Mouse (Mus musculus) olfactory bulb, adult 2 months (tissue): ENCODE data around the gene Rrbp1. TPM values are rescaled to one million over a fixed set of nuclear protein-coding genes. Genes with fewer than 3 reads are reported as not detected.

Experiments used
- H3K27ac ChIP-seq: fragments of 200-500 bp; 2 replicates; pipeline ENCODE4 v1.5.1; 2012; ENCODE audit warnings: low read depth, low read length; ENCODE audit not compliant: insufficient read depth
- H3K4me1 ChIP-seq: fragments of 200-500 bp; 2 replicates; pipeline ENCODE4 v1.6.1; 2012; ENCODE audit warnings: low read length; ENCODE audit not compliant: control insufficient read depth, insufficient read depth
- H3K4me3 ChIP-seq: fragments of 200-500 bp; 2 replicates; pipeline ENCODE4 v1.5.1; 2012; ENCODE audit warnings: mild to moderate bottlenecking, low read depth, low read length, moderate library complexity; ENCODE audit not compliant: insufficient read depth
- CTCF ChIP-seq: fragments of 200-500 bp; IDR thresholded peaks from 2 replicates; pipeline ENCODE4 v1.5.1; 2012; ENCODE audit warnings: low read depth, mild to moderate bottlenecking, low read length, moderate library complexity; ENCODE audit not compliant: insufficient read depth
- POLR2A ChIP-seq: fragments of 200-500 bp; IDR thresholded peaks from 2 replicates; pipeline ENCODE4 v1.6.1; 2012; ENCODE audit warnings: mild to moderate bottlenecking, low read depth, low read length, moderate library complexity; ENCODE audit not compliant: insufficient read depth
- WGBS: fragments of 180-500 bp; shearing (Covaris S2); methylation state at CpG from one replicate; pipeline ENCODE4 v1.1.7; 2018; 5-methylcytosine and 5-hydroxymethylcytosine counted together
- polyA plus RNA-seq: library from polyadenylated mRNA; stranded (reverse); fragments of >200 nt; gene quantifications from 2 replicates; pipeline ENCODE4 v1.2.4, GENCODE M21; 2012; ENCODE audit warnings: low replicate concordance; ENCODE audit not compliant: missing spikeins, insufficient read depth, insufficient read length

Rrbp1 gene
- polyA plus RNA-seq, 1 experiment: 180 TPM

DNA sequence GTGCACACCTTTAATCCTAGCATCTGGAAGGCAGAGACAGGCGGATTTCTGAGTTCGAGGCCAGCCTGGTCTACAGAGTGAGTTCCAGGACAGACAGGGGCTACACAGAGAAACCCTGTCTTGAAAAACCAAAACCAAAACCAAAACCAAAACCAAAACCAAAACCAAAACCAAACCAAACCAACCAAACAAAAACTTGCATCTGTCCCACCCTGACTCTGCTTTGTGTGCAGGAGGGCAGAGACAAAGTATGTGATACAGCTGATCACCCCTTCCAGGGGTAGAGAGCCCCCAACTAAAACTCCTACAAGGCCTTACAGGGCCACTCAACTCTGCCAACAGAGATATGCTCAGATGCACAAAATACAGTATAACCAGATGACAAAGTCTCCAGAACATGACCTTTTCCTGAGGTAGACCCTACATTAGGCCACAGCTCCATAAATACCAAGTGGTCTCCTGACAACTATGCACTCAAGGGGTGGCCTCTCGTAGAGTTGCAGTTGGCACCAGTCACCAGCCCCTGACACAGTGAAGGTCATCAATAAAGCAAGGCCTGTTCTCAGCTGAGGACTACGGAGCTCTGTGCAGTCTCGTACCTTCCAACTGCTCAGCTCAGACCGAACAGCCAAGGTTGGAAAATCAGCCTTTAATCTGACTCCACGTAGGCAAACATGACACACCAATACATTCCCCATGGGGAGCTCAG lies 18.9 kb downstream of the Rrbp1 start:
- H3K4me1 ChIP-seq: peaks cover 2% of the 10 kb centered on the region; the same call in 1 of the 2 replicates
- H3K4me3 ChIP-seq: no peak overlapping the region
- TF ChIP-seq POLR2A: no peak
- H3K27ac ChIP-seq: no peak overlapping the region
- 84% methylated on average over 7 of the region's 7 CpGs for WGBS

DNA sequence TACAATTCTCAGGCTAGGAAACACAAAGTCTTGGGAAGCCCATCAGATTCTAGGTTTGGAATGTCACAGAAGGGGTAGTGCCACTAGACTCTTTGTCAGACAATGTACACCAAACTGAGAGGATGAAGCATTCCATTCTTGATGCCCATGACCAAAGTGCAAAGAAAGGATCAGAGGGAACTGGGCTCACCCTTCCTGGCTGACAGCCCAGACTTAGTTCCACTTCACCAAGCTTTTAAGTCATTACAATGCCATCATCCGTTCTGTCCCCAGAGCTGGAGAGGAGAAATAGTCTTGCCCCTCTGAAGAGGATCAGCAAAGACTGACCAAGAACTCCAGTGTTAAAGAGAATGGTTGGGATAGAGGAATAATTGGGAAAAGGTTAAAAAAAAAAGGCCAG lies 20.1 kb downstream of the Rrbp1 start:
- TF ChIP-seq POLR2A (no peak), CTCF (no peak)
- no peak overlapping the region for H3K27ac ChIP-seq
- H3K4me3 ChIP-seq: no peak overlapping the region
- 13% methylated on average over 1 of the region's 1 CpGs for WGBS
- H3K4me1 ChIP-seq: peaks cover 2% of the 10 kb centered on the region; the same call in 1 of the 2 replicates

DNA sequence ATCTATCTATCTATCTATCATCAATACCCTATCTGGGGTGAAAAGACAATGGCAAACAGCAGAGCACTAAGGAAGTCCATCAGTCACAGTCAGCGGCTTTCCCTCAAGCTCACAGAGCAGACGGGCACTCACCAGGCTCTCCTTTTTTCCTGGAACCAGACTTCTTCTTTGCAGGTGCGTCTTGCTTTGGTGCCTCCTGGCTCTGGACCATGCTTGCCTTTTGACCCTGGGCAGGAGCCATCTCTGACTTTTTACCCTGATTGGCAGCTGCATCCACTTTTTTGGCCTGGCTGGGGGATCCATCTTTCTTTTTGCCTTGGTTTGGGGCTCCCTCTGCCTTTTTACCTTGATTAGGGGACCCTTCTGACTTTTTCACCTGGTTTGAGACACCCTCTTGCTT lies 23.0 kb downstream of the Rrbp1 start:
- Histone ChIP-seq H3K27ac (no peak overlapping the region), H3K4me3 (no peak overlapping the region), H3K4me1 (peaks cover 2% of the 10 kb centered on the region)
- WGBS: 92% methylated on average over 3 of the region's 3 CpGs
- TF ChIP-seq POLR2A (no peak), CTCF (no peak)

DNA sequence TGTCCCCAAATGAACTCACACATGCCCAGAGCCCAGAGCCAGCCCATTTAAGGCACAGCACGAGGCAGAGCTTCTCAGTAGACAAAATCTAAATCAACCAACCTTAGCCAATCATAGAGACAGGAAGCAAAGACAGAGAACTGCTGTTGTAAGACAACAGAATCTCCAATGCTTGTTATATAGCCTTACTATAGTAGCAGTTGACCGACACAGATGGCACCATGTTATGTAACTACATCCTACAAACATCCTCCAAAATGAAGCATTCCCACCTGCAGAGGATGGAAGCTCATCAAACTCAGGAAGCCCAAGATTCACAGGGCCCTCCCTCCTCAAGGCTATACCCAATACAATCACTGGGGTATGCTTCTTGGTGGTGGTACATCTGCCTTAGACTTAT lies 23.6 kb downstream of the Rrbp1 start:
- H3K27ac ChIP-seq: no peak overlapping the region
- WGBS: 62% methylated on average over 2 of the region's 2 CpGs
- TF ChIP-seq CTCF (no peak), POLR2A (no peak)
- no peak overlapping the region for H3K4me3 ChIP-seq
- H3K4me1 ChIP-seq: peaks cover 2% of the 10 kb centered on the region

DNA sequence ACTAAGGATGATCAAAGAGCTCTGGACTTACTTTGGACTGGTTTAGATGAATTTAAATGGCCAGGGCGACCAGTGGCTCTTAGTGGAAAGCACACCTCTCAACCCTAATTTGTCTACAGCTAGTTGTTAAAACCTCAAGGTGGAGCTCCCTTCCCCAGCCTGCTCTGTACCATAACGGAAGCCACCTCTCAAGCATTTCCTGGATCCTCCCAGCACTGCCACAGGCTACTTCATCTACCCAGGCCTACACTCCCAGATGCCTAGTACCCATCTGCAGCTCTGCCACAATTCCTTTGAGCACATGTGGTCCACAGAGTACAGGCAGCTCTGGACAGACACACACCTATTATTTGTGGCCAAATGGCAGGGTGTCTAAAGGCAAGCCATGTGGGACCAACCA lies 27.6 kb downstream of the Rrbp1 start:
- H3K27ac ChIP-seq: no peak overlapping the region
- H3K4me1 ChIP-seq: peaks cover 3% of the 10 kb centered on the region
- no peak overlapping the region for H3K4me3 ChIP-seq
- 77% methylated on average over 2 of the region's 2 CpGs for WGBS
- TF ChIP-seq CTCF: no peak
- TF ChIP-seq POLR2A: no peak

DNA sequence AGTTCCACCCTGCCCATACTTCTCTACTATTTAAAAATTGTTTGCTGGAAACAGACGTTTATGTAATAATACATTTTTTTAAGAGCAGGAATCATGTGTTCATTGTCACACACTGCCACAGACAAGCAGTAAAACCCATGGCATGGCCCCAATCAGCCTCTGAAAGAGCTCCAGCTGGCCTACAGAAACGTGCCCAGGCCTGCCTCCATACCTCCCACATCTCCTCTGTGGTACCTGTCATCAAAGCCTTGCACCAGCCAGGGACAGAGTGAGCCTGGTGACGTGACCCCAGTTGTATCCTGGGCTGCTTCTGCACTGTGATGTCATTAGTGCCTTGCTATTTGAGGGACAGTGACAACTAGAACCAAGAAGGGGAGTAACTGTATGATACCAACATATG lies 28.2 kb downstream of the Rrbp1 start:
- WGBS: 46% methylated on average over 3 of the region's 3 CpGs
- peaks cover 3% of the 10 kb centered on the region for H3K4me1 ChIP-seq
- no peak overlapping the region for H3K27ac ChIP-seq
- H3K4me3 ChIP-seq: no peak overlapping the region
- no peak for TF ChIP-seq POLR2A
- no peak for TF ChIP-seq CTCF

DNA sequence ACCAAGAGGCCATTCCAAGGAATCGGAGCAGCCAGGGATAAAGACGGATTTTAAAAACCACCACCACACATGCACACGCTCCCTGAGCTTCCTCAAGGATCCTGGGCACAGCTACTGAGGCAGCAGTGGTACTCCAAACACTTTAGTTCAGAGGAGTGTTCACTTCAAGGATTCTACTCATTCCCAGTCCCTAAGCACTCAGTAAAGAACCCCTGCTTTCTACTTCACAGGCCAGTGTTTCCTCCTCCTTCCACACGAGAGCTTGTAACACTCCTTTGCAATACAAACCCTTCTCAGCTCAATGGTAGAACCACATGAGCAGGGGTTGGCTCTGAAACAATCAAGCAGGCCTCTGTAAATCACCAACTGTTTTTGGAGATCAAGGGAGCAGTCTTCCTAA lies 28.9 kb downstream of the Rrbp1 start:
- WGBS: 77% methylated on average over 4 of the region's 4 CpGs
- no peak overlapping the region for H3K4me3 ChIP-seq
- no peak overlapping the region for H3K27ac ChIP-seq
- peaks cover 3% of the 10 kb centered on the region for H3K4me1 ChIP-seq
- TF ChIP-seq CTCF: no peak
- TF ChIP-seq POLR2A: no peak

DNA sequence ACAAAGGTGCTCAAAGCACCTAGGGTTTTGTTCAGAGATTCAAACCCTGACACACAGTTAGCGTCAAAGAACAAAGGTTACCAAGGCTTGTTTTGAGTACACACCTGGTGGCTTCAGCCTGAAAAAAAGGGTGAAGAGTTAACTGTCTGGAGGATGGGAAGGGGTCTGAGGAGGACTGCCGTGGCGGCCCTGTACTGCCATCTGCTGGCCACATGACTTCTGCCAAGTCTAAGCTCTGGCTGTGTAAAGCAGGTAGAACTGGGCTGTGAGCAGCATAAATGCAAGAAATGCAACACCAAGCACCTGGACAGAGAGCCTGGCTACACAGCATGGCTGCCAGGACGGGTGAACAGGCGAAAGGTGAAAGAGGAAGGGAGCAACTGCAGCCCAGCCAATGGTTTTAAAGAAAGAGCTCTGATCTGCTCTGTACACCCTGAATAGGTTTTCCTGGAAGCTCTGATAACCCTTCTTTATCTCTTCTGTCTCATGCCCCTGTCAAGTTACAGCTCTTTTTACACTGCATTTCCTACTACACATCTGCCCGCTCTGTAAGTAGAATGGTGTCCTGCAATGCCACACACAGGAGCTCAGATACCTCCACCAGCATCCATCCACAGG lies 30.2 kb downstream of the Rrbp1 start:
- no peak for TF ChIP-seq POLR2A
- TF ChIP-seq CTCF: peak; percentile 85
- Histone ChIP-seq H3K4me3 (no peak overlapping the region), H3K4me1 (peaks cover 3% of the 10 kb centered on the region), H3K27ac (no peak overlapping the region)
- 34% methylated on average over 6 of the region's 6 CpGs for WGBS

DNA sequence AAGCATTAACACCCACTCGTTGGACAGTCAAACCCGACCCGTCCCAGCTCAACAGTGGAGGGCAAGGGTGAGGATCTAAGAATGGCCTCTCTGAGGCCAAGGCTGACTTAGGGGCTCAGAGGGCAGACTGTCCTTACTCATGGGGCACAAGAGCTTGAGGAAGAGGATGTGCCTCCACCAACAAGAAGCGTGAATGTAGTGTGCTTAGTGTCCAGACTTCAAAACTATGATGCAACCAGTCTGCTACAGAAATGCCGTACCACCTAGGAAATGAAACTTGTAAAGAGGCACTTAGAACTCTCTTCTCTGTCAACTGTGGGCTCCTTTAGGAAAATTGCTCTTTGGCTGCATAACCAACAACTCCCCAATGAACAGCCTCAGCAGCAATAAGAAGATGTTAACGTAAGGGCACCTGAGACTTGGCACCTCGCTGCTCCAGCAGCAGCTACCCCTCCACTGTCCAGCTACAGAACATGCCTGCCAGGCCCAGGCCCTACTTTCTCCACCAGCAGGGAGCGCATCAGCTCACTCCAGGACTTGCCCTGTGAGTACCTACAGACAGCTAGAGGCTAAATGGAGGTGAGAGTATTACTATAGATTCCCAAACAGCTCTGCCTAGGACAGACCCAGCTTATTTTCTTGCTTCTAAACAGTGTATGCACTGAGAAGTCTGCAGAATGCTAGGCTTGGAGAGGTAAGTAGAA lies 32.5 kb downstream of the Rrbp1 start:
- 94% methylated on average over 8 of the region's 8 CpGs for WGBS
- TF ChIP-seq POLR2A (no peak), CTCF (no peak)
- H3K4me1 ChIP-seq: peaks cover 3% of the 10 kb centered on the region
- H3K4me3 ChIP-seq: no peak overlapping the region
- H3K27ac ChIP-seq: no peak overlapping the region
